Mouse (Mus musculus): ENCODE results near the gene Vwa5a. TPM values are rescaled to one million over a fixed set of nuclear protein-coding genes. Genes with fewer than 3 reads are reported as not detected.

Vwa5a gene
- polyA plus RNA-seq, 1 experiment from 2014 or later, result 21.5 TPM

Other genes with a start within 250 kb of the Vwa5a start
- not detected in 2 replicates for gene Olfr905, start 247.2 kb upstream of the Vwa5a start, polyA plus RNA-seq (2015; fragmentation: Nextera tagmentation; extraction: Ambion mirVana)
- not detected in 2 replicates for gene Olfr906, start 231.2 kb upstream of the Vwa5a start, polyA plus RNA-seq (2015; fragmentation: Nextera tagmentation; extraction: Ambion mirVana)
- not detected in 2 replicates for gene Olfr907, start 222.5 kb upstream of the Vwa5a start, polyA plus RNA-seq (2015; fragmentation: Nextera tagmentation; extraction: Ambion mirVana)
- gene Olfr911-ps1, start 196.7 kb upstream of the Vwa5a start, polyA plus RNA-seq (2015; fragmentation: Nextera tagmentation; extraction: Ambion mirVana), result not detected in 2 replicates
- gene Olfr910, start 180.4 kb upstream of the Vwa5a start, polyA plus RNA-seq (2015; fragmentation: Nextera tagmentation; extraction: Ambion mirVana), result not detected in 2 replicates
- gene Olfr912, start 138.1 kb upstream of the Vwa5a start, polyA plus RNA-seq (2015; fragmentation: Nextera tagmentation; extraction: Ambion mirVana), result not detected in 2 replicates
- not detected in 2 replicates for gene Olfr913, start 125.5 kb upstream of the Vwa5a start, polyA plus RNA-seq (2015; fragmentation: Nextera tagmentation; extraction: Ambion mirVana)
- gene Olfr914, start 113.2 kb upstream of the Vwa5a start, polyA plus RNA-seq (2015; fragmentation: Nextera tagmentation; extraction: Ambion mirVana), result not detected in 2 replicates
- not detected in 2 replicates for gene Olfr916, start 58.4 kb upstream of the Vwa5a start, polyA plus RNA-seq (2015; fragmentation: Nextera tagmentation; extraction: Ambion mirVana)
- not detected in 2 replicates for gene Olfr917, start 52.4 kb upstream of the Vwa5a start, polyA plus RNA-seq (2015; fragmentation: Nextera tagmentation; extraction: Ambion mirVana)
- gene Olfr918, start 43.7 kb upstream of the Vwa5a start, polyA plus RNA-seq (2015; fragmentation: Nextera tagmentation; extraction: Ambion mirVana), result not detected in 2 replicates
- gene Olfr919, start 14.6 kb upstream of the Vwa5a start, polyA plus RNA-seq (2015; fragmentation: Nextera tagmentation; extraction: Ambion mirVana), result not detected in 2 replicates
- gene Olfr920, start 34.0 kb downstream of the Vwa5a start, polyA plus RNA-seq (2015; fragmentation: Nextera tagmentation; extraction: Ambion mirVana), result 0.04 and 0.08 TPM in 2 replicates
- not detected in 2 replicates for gene Olfr921, start 54.8 kb downstream of the Vwa5a start, polyA plus RNA-seq (2015; fragmentation: Nextera tagmentation; extraction: Ambion mirVana)
- gene Olfr922, start 96.3 kb downstream of the Vwa5a start, polyA plus RNA-seq (2015; fragmentation: Nextera tagmentation; extraction: Ambion mirVana), result not detected in 2 replicates
- gene Olfr923, start 108.3 kb downstream of the Vwa5a start, polyA plus RNA-seq (2015; fragmentation: Nextera tagmentation; extraction: Ambion mirVana), result not detected in 2 replicates
- not detected in 2 replicates for gene Olfr924, start 126.2 kb downstream of the Vwa5a start, polyA plus RNA-seq (2015; fragmentation: Nextera tagmentation; extraction: Ambion mirVana)
- not detected in 2 replicates for gene Olfr26, start 136.8 kb downstream of the Vwa5a start, polyA plus RNA-seq (2015; fragmentation: Nextera tagmentation; extraction: Ambion mirVana)
- gene Olfr926, start 158.9 kb downstream of the Vwa5a start, polyA plus RNA-seq (2015; fragmentation: Nextera tagmentation; extraction: Ambion mirVana), result not detected in 2 replicates
- gene Olfr930, start 211.5 kb downstream of the Vwa5a start, polyA plus RNA-seq (2015; fragmentation: Nextera tagmentation; extraction: Ambion mirVana), result not detected in 2 replicates